Mouse (Mus musculus) neutrophil, adult 5-6 weeks (primary cell): ENCODE results near the gene Tmem269. TPM values are rescaled to one million over a fixed set of nuclear protein-coding genes. Genes with fewer than 3 reads are reported as not detected.

ENCODE experiments used
- total RNA-seq: library from RNA; stranded (forward); fragments of 200-1000 nt; gene quantifications from 2 replicates; pipeline ENCODE4 v1.2.3, GENCODE M21; 2017

The Tmem269 gene
- total RNA-seq, 1 experiment from 2014 or later: not detected

Other genes starting within 250 kb of the Tmem269 start
- 70.1 and 76.1 TPM in 2 replicates for gene Slc2a1, start 109.5 kb downstream of the Tmem269 start, total RNA-seq
- gene Zfp691, start 44.0 kb downstream of the Tmem269 start, total RNA-seq: 6.9 and 10.3 TPM in 2 replicates
- 0.12 and 0.49 TPM in 2 replicates for gene Ermap, start 28.2 kb downstream of the Tmem269 start, total RNA-seq
- gene Svbp, start 22.9 kb downstream of the Tmem269 start, total RNA-seq: 50.2 and 63.6 TPM in 2 replicates
- gene AU022252, start 14.5 kb upstream of the Tmem269 start, total RNA-seq: 5.9 and 8.1 TPM in 2 replicates
- 1.9 and 3.7 TPM in 2 replicates for gene P3h1, start 14.7 kb upstream of the Tmem269 start, total RNA-seq
- gene Cldn19, start 37.2 kb upstream of the Tmem269 start, total RNA-seq: not detected in 2 replicates
- 380 and 442 TPM in 2 replicates for gene Ybx1, start 76.4 kb upstream of the Tmem269 start, total RNA-seq
- 23.7 and 27.5 TPM in 2 replicates for gene Ppih, start 102.3 kb upstream of the Tmem269 start, total RNA-seq
- gene Ccdc30, start 197.3 kb upstream of the Tmem269 start, total RNA-seq: 0.93 and 2.5 TPM in 2 replicates
- gene Ppcs, start 204.2 kb upstream of the Tmem269 start, total RNA-seq: 13.9 and 14.1 TPM in 2 replicates
- gene Zmynd12, start 204.6 kb upstream of the Tmem269 start, total RNA-seq: 0.25 TPM in 1 of 2 replicates, not detected in the other